Mouse (Mus musculus) adrenal gland, postnatal 36 days (tissue): Measurements from ENCODE around the gene Fabp1. TPM values are rescaled to one million over a fixed set of nuclear protein-coding genes. Genes with fewer than 3 reads are reported as not detected.

Source experiments
- DNase-seq, 2 experiments: peaks; one replicate each; pipeline ENCODE4 v3.0.0; 2021; ENCODE audit warnings: mixed read lengths in 1 of 2
- long read RNA-seq, 2 experiments: library from polyadenylated mRNA; stranded (forward); transcript quantifications; one replicate each; pipeline ENCODE4 v2.0.0; 2021; ENCODE audit warnings: borderline sequencing depth in 2 of 2
- total RNA-seq, 2 experiments: library from RNA; stranded (reverse); gene quantifications; 2 replicates each; pipeline ENCODE4 v1.2.3; 2021

The Fabp1 gene
- 1 to 10 TPM in 1 of 2 experiments, not detected in 1; 1.9 TPM for total RNA-seq
- long read RNA-seq, experiment 1: 0 reads
- long read RNA-seq, experiment 2, transcript Fabp1-201 (4 exons, 553 nt): major isoform, 24 of 24 reads
- long read RNA-seq, experiment 2, partial matches to known transcripts: 0 of 24 reads
- long read RNA-seq, experiment 2, other reads (novel, unspliced or antisense): 0 of 24 reads

DNA sequence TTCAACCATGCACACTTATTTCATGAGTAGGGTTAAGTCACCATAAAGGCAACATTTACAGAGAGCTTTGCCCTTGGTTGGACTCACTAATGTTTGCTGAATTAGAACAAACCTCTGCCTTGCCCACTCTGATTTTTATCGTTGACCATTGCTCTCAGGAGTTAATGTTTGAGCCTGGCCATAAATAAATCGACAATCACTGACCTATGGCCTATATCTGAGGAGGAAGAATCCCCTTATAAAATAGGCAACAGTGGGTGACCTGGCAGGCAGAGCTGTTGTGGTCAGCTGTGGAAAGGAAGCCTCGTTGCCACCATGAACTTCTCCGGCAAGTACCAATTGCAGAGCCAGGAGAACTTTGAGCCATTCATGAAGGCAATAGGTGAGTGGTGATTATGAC lies at the start of gene Fabp1:
Gene Fabp1, plus strand, starts transcription at position 216 of the 400 bp plus-strand sequence.
- DNase-seq: no peak

DNA sequence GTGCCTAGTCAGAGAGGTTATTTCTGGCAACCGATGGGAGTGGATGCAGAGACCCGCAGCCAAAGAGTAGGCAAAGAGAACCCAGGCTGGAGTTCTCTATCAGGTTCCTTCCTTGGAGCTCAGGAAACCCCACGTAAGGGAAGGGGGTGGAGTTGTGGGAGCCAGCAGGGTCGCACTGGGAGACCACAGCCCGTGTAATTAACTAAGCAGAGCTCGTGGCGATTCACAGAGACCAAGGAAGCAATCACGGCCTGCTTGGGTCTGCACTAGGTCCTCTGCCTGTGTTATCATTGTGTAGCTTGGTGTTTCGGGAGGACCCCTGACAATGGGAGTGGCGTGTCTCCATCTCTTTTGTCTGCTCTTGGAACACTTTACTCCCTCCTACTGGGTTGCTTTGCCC lies 48.5 kb upstream of the Fabp1 start:
- no peak for DNase-seq

DNA sequence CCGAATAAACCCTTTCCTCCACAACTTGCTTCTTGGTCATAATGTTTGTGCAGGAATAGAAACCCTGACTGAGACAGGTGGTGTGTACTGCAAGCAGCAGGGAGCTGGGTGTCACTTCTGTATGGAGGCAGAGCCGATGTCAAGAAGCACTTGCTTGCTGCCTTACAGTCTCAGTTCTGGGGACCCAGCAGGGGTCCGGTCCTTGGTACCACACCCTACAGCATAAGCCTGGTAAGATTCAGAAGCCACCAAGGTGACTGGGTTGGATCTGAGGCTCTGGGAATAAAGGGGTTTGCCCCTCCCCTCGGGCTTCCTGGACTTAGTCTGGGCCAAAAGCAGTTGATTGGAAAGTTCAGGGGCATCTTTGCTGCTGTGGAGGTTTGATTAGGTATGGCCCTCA lies 46.1 kb upstream of the Fabp1 start:
- DNase-seq: no peak

DNA sequence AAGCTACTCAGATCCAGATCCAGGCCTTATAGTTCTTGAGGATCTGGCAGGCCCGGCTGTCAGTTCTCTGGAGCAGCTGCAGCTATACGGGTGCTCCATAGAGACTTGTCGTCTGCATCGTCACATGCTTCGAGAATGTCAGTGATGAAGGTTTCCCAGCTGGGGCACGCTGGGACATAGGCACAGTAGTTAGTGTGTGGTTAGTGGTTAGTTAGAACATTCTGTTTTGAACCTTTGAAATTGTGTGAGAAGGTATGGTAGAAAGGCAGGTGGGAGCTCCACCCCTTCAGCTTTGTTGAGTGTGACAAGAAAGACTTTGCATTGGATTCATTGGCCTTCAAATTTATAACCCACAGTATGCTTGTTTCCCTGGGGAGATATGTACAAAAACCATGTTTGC lies 44.8 kb upstream of the Fabp1 start:
- no peak for DNase-seq

DNA sequence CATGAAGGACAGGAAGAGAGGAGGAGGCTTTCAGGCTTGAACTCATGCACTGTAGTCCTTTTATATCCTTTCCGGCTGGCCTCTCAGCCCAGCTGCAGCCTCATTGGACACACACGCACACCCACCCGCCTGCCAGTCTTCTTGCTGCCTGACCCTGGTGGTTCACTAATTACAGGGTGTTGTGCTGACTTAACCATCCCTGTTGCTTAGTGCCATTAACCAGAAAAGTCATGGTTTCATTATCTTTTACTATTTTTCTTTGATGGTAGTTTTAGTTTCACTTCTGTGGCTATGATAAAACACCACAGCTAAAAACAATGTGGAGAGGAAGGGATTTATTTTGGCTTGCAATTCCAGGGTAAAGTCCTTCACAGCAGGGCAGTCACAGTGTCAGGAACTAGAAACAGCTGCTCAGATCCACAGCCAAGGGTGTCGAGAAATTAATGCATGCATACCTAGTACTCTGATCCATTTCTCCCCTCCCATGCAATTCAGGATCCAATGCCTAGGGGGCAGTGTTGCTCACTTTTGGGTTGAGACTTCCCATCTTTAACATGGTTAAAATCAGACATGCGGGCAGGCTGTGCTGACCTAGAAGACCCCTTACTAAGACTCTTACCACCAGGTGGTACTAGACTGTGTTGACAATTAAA lies 42.8 kb upstream of the Fabp1 start:
- peak in 1 of 2 experiments; percentile 36 for DNase-seq

DNA sequence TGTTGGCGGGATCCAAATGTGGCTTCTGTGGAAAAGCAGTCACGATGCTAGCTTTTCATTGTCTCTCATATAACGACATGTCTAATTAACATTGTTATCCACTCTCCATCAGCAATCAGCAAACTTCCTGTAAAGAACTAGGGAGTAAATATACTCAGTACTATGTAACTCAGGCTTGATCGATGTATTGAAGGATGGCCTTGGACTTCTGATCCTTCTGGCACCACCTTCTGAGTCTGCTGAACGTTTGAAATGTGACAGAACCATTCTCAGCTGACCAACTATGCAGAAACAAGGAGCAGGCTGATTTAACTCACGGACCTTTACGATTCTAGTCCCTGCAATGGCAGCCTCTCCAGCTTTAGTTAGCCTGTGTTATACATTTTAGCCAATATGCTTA lies 38.3 kb upstream of the Fabp1 start:
- no peak for DNase-seq

DNA sequence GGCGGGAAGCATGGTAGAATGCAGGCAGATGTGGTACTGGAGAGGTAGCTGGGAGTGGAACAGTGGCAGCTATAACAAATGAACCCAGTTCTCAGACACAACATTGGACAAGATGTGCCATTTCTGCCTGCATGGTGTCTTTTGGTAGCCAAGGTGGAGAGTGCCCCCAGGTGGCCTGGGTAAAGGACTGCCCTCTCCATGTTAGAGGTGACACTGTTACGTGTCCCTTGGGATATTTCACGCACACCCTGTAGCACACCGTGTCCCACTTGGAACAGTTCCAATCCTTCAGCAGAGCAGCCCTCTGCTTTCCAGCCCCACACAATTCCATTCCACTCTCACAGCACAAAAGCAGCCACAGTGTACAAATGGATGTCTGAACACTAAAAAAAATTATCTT lies 37.4 kb upstream of the Fabp1 start:
- DNase-seq: peak; percentile 22 to 56

DNA sequence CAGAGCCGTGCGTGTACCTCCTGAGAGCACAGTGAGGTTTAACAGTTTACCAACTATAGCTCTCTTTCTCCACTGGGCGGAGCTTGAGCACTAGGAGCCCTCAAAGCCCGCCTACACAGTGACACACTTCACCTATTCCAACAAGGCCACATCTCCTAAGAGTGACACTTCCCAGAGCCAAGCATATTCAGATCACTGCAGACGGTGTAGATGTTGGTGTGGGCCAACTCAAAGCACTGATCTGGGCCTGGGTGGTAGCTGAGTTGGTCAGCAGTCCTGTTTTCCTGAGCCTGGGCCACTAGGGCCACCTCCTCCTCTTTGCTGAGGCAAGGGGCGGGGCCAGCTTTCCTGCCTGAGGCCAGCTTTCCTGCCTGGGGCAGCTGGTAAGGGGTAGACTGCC lies 35.2 kb upstream of the Fabp1 start:
- DNase-seq: no peak

DNA sequence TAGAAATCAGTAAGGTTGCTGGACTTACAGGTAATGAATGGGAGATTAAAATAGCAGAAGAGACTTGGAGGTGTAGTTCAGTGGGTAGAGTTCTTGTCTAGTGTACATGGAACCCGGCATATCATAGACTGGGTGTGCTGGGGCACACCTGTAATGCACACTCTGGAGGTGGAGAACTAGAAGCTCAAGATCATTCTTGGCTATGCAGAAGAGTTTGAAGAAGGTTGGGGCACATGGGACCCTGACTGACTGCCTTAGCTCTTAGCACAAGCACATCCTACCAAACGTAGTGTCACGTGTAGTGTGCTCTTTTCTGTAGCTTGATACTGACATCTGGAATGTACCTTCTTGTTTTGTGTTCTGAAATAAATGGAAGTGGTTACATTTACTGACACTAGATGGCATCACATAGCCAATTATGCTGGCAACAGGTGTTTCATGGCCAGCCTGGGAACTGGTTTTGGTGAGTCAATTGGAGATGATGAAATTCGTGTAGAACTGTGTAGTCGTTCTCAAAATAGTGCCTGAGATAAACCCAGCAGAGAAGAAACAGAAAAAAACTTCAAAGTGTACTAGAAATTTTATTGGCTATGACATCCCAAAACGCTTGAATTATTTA lies 33.0 kb upstream of the Fabp1 start:
- no peak for DNase-seq

DNA sequence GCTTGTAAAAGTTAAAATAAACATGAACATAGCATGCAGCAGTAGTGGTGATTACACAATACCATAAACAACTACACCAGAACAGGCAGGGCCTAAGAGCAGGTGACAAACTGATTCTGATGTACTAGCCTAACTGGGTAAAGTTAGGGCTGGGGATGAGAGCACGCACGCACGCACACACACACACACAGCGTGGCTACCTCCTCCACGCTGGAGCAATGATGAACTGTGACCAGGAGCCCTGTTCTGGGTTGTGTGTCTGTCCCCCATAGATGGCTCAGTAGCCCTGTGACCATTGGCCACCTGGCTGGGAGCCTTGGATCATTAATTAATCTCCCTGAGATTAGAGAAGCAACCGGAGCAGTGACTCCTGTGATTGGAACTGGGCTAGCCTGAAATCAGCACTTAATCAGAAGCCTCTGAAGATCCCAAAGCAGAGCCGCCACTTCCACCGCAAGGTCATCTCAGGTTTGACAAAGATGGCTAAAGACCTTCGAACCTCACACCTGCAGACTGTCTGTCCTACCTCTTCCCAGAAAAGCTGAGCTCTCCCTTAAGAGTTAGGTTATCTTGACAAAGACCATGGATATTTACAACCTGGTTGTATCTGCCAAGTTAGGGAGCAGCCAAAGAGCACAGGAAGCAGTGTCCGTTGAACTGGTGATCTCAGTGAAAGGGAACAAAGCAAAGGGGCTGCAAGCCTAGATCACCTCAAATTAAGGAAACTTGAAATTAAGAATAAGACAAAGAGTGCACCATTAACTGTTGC lies 26.6 kb upstream of the Fabp1 start:
- peak in 1 of 2 experiments; percentile 9 for DNase-seq

DNA sequence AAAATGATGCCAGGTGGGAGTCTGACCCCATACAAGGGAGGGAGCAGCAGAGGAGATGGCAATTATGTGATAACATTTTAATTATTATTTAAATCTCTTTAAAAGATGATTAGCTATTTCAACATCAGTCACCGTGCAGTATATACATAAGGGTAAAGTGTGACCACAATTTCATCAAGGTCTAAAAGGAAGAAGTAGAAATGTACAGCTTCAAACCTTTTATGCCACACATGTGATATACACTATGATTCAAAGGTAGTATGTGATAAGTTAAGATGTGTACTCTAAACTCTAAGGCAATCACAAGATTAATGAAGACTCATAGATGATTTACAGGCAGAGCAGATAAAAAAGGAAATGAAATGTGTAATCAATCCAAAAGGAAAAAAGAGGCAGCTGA lies 19.0 kb upstream of the Fabp1 start:
- DNase-seq: no peak

DNA sequence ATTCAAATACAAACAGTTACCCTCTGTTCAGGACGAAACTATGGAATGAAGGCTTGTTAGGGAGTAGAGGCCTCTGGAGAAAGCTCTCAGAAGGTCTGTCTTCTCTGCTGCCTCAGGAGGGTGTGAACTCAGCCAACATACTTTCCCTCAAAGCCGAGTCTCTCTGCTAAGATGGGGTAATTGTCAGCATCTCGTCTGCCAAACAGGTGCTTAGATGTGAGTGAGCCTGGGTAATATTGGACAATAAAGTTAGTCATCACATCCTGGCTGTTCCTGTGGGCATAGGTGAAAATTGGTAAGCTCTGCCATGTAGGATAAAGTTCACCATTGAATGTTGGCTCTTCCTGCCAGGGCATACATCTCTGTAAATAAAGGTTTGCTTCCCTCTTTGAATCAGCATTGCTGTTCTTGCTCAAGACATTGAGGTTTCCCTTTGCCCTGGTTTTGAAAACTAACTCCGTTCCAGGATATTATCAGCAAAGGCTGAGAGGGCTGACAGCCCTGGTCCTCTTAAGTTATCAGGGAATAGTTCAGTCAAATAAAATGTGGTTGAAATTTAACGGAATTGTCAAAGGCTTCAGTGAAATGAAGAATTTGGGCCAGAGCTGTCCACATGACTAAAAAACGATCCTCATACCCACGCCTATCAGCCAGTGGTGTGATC lies 14.6 kb upstream of the Fabp1 start:
- DNase-seq: no peak

DNA sequence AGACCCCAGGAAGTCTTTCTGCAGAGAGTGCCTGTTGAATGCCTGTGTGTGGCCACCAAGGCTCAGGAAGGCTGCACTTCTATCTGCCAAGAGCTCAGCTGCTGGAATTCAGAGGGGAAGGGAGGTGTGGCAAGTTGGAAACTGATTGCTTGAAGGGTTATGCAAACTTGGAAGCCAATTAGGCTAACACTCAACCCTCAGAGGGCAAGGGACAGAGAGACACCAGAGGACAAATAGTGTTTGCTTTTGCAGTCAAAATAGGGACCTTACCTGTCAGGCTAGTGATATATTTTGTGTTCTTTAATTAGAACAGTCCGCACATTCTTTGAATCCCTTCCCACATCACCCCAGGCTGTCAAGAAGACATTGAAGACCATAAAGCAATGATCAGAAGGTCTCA lies 10.0 kb upstream of the Fabp1 start:
- DNase-seq: peak in 1 of 2 experiments; percentile 15

DNA sequence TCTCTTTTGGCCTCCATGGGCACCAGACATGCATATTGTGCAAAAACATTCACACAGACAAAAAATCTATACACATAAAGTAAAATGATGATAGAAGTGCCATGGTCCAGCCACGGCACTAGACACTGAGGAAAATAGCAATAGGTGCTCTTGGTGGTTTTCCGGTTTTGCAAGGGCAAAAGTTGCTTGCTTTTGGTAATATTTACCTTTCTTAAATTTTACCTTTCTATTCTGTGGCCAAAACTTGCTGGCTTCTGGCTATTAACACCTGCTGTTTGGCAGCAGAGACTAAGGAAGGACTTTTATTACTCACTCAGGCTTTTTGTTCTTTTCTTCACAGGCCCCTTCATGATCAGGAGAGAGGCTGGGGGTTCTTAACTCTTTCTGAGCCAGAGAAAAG lies 9.1 kb upstream of the Fabp1 start:
- DNase-seq: no peak

DNA sequence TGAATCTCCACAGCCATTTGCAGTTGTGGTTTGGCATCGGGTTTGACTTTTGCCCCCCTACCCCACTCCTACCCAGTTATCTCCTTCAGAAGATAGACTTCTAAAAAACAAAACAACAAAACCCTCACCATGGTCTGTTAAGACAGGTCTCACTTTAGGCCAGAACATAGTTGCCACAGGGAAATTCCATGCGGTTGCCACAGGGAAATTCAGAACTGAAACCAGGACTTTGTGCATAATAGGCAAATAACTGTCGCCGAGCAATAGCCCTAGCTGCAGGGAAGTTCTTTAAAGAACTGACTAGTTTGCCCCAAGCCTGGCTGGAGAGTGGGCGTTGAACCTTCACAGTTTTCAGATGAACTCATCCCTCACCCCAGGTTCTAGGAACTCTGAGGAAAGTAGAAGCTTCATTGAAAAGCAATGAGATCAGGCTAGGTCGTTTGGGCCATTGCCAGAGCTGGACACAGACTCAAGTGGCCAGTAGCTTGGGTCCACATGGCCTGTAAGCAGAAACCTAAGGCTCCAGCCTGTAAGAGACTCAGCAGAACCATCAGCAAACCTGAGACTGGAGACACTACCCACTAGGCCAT lies 6.4 kb upstream of the Fabp1 start:
- DNase-seq: no peak

DNA sequence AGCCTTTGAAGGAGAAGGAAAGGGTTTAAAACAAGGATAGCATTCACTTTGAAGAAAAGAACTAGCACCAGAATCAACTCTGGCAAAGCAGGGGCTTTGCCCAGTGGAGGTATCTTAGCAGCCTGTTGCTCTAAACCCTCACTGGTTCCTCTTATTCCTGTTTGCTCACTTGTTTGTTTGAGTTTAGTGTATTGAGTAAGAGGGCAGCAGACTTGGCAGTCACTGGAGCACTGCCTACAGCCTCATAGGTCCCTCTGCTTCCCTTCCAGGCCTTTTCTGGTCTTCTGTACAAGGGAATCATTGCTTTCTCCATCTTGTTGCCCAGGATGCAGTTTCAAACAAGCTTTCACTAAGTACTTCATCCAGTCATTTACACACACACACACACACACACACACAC lies 3.5 kb upstream of the Fabp1 start:
- no peak for DNase-seq

DNA sequence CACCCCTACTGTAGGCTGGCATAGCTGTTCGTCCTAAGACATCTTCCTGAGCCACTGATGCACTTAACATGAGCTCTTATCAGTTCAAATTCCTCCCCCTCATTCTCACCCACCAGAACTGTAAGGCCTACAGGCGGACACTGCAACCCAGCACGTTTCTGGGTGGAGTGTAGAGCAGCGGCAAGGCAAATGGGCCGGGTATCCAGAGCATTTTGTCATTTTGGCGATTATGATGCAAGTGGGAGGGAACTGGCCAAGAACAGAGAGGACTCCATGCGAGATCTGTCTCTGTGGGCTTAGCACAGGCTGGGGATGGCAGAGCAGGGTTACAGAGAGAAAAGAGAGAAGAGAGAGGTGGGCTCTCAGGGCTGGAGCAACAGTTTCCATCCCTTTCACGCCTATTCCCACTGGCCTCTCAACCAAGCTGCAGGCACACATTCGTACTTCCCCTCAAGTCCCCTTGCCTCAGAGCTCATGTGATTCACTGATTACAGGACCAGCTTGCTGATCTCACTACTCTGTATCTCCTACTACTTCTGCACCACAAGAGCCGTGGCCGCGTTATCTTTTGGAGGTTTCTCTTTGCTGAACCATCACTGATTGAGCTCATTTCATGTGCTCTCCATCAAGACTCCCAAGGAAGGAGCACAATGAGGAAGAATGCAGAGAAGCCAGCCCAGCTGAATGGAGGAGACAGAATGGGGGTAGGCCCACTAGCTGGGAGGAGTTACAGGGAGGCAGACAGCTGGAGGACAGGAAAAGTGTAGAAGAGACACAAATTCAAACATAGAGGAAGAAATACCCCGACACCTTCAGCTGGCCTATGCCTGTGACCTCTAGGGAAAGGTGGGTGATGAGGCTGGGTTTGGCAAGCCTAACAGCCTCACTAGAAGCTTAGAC lies 1.7 kb upstream of the Fabp1 start:
- peak in 1 of 2 experiments; percentile 9 for DNase-seq

DNA sequence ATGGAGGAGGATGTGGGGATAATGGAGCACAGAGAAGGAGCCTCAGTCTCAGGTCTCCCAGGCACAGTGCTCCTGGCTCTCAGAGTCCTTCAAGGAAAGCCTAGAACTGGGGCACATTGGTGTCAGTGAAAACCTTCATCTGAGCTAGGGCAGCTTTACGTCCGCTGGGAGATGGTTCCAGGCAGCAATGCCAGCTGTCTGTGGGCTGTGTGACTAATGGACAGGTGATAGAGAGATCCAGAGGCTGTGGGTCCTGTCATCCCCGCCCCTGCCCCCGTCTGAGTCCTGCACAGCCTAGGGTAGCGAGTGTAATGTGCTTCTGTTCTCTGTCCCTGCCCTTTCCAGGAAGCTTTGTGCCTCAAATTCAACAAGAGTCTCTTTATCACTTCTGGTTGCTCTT lies 2.3 kb downstream of the Fabp1 start:
- no peak for DNase-seq

DNA sequence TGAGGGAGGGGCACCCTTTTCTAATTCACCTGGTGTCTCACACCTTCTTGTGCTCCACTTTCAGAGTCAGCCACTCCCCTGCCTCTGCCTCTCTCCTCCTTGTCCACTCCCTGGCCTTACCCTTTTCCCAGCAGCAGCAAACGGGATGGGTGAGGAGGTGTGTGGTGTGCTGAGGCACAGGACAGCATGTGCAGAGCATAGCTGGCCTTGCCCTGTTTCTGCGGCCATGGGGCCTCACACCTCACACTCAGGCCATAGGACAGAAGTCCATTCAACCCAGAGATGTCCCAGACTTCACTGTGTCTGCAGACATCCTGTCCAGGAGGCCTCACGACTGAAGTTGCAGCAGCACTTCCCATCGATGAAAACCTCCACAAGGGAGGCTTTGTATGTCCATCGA lies 4.0 kb downstream of the Fabp1 start:
- DNase-seq: no peak

DNA sequence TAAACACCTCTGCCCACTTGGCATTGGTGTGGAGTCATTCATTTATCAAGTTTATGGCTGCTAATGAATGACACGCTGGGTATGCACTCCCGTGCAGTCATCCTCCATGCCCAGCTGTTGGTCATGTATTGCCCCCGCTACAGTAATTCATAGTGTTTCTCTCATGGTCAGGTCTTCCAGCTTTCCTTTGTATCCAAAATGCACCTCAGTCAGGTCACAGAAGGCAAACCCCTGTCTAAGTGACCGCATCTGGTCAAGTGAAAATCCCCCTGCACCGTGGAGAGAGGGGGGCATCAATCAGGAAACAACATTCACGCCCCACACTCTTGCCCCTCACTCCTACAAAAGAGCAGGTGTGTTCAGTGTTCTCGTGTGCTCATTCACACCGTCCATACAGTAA lies 4.5 kb downstream of the Fabp1 start:
- DNase-seq: no peak

DNA sequence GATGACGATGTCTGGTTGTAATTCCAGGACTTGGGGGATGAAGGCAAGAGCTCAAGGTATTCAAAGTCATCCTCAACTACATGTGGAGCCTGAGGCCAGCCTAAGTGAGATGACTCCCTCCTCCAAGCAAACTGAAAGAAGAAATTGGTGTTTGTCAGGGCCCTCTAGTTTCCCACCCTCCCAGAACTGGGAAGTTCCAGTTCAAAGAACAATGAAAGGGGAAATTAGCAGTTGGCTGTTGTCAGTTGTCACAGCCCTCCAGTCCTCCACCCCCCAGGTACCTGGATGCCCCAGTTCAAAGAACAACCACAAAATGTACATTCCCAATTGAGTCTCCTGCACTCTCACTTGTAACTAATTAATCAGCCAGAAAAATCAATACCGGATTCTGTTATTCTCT lies 9.1 kb downstream of the Fabp1 start:
- DNase-seq: no peak
